Mouse (Mus musculus) erythroblast, embryonic 14.5 days (primary cell): ENCODE data around the gene Bloc1s2.

ENCODE experiments used
- GATA1 ChIP-seq: IDR thresholded peaks from 2 replicates; pipeline ENCODE4 v1.6.1; 2012; ENCODE audit warnings: low read length, inconsistent platforms, mixed read lengths
- TAL1 ChIP-seq: IDR thresholded peaks from 3 replicates; pipeline ENCODE4 v1.6.1; 2012; ENCODE audit warnings: low read length, inconsistent platforms, mixed read lengths

DNA sequence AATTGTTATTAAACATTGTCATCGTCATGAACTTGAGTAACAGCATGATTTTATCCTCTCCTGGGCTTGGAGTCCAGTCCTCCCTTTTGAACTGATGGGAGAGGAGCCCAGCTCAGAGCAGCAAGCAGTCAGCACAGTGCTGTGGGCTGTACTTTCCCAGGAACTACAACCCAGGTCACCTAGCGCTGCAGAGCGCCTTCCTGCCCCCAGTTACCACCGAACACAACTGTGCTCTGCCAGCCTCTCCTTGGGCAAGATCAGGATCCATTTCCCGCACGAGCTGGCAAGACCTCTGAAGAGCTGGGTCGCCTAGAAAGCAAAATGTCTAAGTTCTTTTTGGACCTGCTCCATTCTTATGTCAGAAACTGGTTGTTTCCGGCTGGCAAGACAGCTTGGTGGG, 28.6 kb upstream of the Bloc1s2 start:
- TF ChIP-seq GATA1, result no peak
- TF ChIP-seq TAL1, result no peak
